Mouse (Mus musculus) limb, embryonic 15.5 days (tissue): ENCODE results near the gene Exoc3l. TPM values are rescaled to one million over a fixed set of nuclear protein-coding genes. Genes with fewer than 3 reads are reported as not detected.
A peak's percentile ranks its signal among the peaks of the same experiment; 100 is the strongest.
"Not testable (repeated sequence)": the region's sequence is repeated elsewhere in the genome, so short reads cannot be mapped to it uniquely, and the experiment has no call there.

Source experiments
- ATAC-seq: fragments of 200-750 bp; cut with Nextera tagmentation; 2 replicates; pipeline ENCODE4 v1.8.0; 2017; ENCODE audit warnings: low read depth, moderate TSS enrichment; ENCODE audit not compliant: insufficient number of reproducible peaks, low FRiP score, low TSS enrichment
- H3K27ac ChIP-seq: fragments of 300-500 bp; sonication (generic); 2 replicates; pipeline ENCODE4 v1.5.1; 2015; ENCODE audit warnings: moderate library complexity, mild to moderate bottlenecking, inconsistent platforms
- H3K27me3 ChIP-seq: fragments of 300-500 bp; sonication (generic); 2 replicates; pipeline ENCODE4 v1.6.1; 2015; ENCODE audit warnings: inconsistent platforms
- H3K36me3 ChIP-seq: fragments of 300-500 bp; sonication (generic); 2 replicates; pipeline ENCODE4 v1.6.1; 2015; ENCODE audit warnings: inconsistent platforms
- H3K4me1 ChIP-seq: fragments of 300-500 bp; sonication (generic); 2 replicates; pipeline ENCODE4 v1.6.1; 2015; ENCODE audit warnings: inconsistent platforms
- H3K4me2 ChIP-seq: fragments of 300-500 bp; sonication (generic); 2 replicates; pipeline ENCODE4 v1.6.1; 2015; ENCODE audit warnings: mild to moderate bottlenecking, inconsistent platforms
- H3K4me3 ChIP-seq: fragments of 300-500 bp; sonication (generic); 2 replicates; pipeline ENCODE4 v1.5.1; 2015; ENCODE audit warnings: mild to moderate bottlenecking, inconsistent platforms
- H3K9ac ChIP-seq: fragments of 300-500 bp; sonication (generic); 2 replicates; pipeline ENCODE4 v1.6.1; 2015; ENCODE audit warnings: inconsistent platforms
- H3K9me3 ChIP-seq: fragments of 300-500 bp; sonication (generic); 2 replicates; pipeline ENCODE4 v1.6.1; 2016; ENCODE audit warnings: inconsistent platforms
- WGBS: fragments of 180-500 bp; shearing (Covaris S2); methylation state at CpG from one replicate; pipeline ENCODE4 v1.1.7; 2015; 5-methylcytosine and 5-hydroxymethylcytosine counted together
- polyA plus RNA-seq: library from polyadenylated mRNA; unstranded; fragments of >200 nt; fragmentation: Nextera tagmentation; extraction: Ambion mirVana; gene quantifications from 2 replicates; pipeline ENCODE4 v1.2.1, GENCODE M21; 2015

The Exoc3l gene
- polyA plus RNA-seq, 1 experiment from 2014 or later = 9.0 TPM

DNA sequence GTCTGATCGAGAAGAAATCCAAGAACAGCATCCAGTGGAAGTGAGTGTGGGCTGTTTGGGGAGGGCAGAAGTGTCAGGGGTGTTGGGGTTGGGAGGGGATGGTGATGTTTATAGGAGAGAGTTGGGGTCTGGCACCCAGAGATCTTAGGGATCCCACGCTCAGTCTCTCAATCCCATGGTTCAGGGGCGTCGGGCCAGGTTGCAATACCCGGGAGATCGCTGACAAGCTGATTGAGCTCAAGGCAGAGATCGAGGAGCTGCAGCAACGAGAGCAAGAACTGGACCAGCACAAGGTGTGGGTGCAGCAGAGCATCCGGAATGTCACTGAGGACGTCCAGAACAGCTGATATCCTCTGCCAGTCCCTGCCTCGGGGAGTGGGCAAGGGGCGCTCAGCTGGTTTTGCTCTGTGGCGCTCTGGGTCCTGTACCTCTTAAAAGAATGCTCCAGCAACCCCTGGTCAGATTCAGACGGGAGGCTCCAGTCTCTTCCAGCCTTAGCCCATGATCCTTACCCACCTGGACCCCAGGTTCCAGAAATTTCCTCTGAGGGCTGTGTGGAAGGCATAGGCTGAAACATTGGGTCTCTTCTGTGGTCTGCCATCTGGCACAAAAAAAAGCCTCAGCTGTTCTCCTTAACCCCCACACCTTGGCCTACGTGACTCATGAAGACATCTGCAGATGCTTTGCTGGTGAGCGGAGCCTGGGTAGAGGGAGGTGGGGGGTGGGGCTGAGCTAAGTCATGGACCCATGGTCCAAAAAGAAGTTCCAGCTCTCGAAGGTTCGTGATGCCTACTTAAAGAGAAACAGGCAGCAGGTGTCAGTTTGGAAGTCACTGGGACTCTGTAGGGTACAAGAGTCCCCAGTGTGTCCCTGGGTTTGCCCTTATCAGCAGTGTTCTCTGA lies 2.7 kb upstream of the Exoc3l start:
- Histone ChIP-seq H3K27me3 (no peaks in the 10 kb centered on the region), H3K9me3 (no peaks in the 10 kb centered on the region), H3K4me3 (peak overlapping the region; percentile 96), H3K4me2 (peak overlapping the region; percentile 84), H3K4me1 (peaks cover 23% of the 10 kb centered on the region), H3K36me3 (peaks cover 37% of the 10 kb centered on the region), H3K9ac (peak overlapping the region; percentile 95), H3K27ac (0 out of 2 replicates have a peak overlapping the region, but pooled peaks have one; percentile 77)
- WGBS = 56% methylated on average over 18 of the region's 18 CpGs
- no peak for ATAC-seq

DNA sequence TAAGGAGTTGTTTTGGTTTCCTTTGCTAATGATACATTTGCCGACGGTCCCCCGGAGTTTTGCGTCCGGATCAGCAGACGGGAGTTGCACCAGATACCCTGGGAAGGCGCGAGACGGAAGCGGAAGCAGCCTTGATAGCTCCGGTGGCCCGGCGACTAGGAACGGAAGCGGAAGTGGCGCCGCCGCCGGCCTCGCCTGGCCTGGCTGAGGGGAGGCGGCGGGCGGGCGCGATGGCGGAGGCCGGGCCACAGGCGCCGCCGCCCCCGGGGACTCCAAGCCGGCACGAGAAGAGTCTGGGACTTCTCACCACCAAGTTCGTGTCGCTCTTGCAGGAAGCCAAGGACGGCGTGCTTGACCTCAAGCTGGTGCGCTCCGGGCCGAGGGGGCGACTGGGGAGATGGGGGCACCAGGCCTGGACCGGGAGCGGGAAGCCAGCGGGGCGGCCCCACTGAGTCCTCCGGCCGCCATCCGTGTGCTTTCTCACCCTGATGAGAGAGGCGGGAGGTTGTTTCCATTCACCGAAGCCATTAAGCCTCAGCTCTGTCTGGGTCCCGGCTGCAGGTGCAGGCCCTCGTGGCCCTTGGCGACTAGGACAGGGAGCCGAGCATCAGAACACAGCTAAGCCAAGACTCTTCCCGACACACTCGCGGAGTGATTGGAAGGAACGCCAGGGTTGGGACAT lies 1.8 kb upstream of the Exoc3l start, which contains the start of gene E2f4:
E2f4 (plus strand) TSS at position 153 of the 682 bp plus-strand sequence.
- H3K27me3 ChIP-seq = peaks cover 8% of the 10 kb centered on the region; the same call in 1 of the 2 replicates
- peak within 1 kb of the TSS; percentile 96 for H3K4me3 ChIP-seq
- peak within 1 kb of the TSS; percentile 84 for H3K4me2 ChIP-seq
- peak within 1 kb of the TSS; percentile 77 for H3K27ac ChIP-seq
- peak within 1 kb of the TSS; percentile 95 for H3K9ac ChIP-seq
- WGBS = under 1% methylated on average over 57 of the region's 58 CpGs
- no peaks in the 10 kb centered on the region for H3K9me3 ChIP-seq
- peak; percentile 71 for ATAC-seq
- H3K4me1 ChIP-seq = peaks cover 23% of the 10 kb centered on the region
- H3K36me3 ChIP-seq = peaks cover 29% of the 10 kb centered on the region

GRCm38 (mm10) chr8:105295256-105295655 lies 645 bp downstream of the Exoc3l start:
- H3K4me2 ChIP-seq = no peak overlapping the region
- no peak for ATAC-seq
- H3K27me3 ChIP-seq = peaks cover 14% of the 10 kb centered on the region
- no peak overlapping the region for H3K27ac ChIP-seq
- no peak overlapping the region for H3K4me3 ChIP-seq
- H3K36me3 ChIP-seq = peaks cover 8% of the 10 kb centered on the region
- peaks cover 29% of the 10 kb centered on the region for H3K4me1 ChIP-seq
- H3K9me3 ChIP-seq = no peaks in the 10 kb centered on the region
- H3K9ac ChIP-seq = no peak overlapping the region
- 65% methylated on average over 11 of the region's 11 CpGs for WGBS

GRCm38 (mm10) chr8:105294776-105295175 lies 1.1 kb downstream of the Exoc3l start:
- Histone ChIP-seq H3K9me3 (no peaks in the 10 kb centered on the region), H3K27ac (no peak overlapping the region), H3K36me3 (peaks cover 3% of the 10 kb centered on the region), H3K27me3 (peaks cover 19% of the 10 kb centered on the region), H3K4me1 (peaks cover 30% of the 10 kb centered on the region), H3K4me3 (no peak overlapping the region), H3K9ac (no peak overlapping the region), H3K4me2 (no peak overlapping the region)
- 72% methylated on average over 9 of the region's 9 CpGs for WGBS
- ATAC-seq = no peak

DNA sequence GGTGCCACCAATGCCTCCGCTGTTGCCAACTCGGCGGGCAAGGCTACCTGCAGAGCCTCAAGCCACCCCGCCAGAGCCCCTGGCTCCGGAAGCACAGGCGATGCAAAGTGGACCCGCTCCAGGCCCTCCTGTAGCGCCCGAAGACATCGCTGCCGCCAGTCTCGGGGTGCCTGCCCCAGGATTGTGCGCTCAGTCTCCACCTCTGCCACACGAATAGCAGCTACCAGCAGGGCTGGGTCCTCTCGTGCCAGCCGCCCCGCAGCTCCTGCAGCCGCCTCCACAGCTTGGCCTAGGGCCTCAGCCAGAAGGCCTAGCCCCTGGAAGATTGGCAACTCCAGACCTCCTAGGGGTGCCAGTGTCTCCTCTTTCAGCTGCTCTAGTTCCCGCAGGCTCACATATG lies 2.5 kb downstream of the Exoc3l start:
- no peaks in the 10 kb centered on the region for H3K9me3 ChIP-seq
- H3K36me3 ChIP-seq = no peaks in the 10 kb centered on the region
- H3K27me3 ChIP-seq = peaks cover 20% of the 10 kb centered on the region
- H3K4me2 ChIP-seq = no peak overlapping the region
- no peak overlapping the region for H3K27ac ChIP-seq
- no peak for ATAC-seq
- no peak overlapping the region for H3K9ac ChIP-seq
- no peak overlapping the region for H3K4me3 ChIP-seq
- peaks cover 36% of the 10 kb centered on the region for H3K4me1 ChIP-seq
- 68% methylated on average over 19 of the region's 19 CpGs for WGBS

- Histone ChIP-seq H3K9ac (no peak overlapping the region), H3K36me3 (no peaks in the 10 kb centered on the region), H3K27me3 (peaks cover 20% of the 10 kb centered on the region), H3K4me2 (no peak overlapping the region), H3K4me1 (peaks cover 39% of the 10 kb centered on the region), H3K9me3 (no peaks in the 10 kb centered on the region), H3K4me3 (no peak overlapping the region), H3K27ac (no peak overlapping the region)
- WGBS = 85% methylated on average over 7 of the region's 7 CpGs
- ATAC-seq = no peak
These were observed 3.4 kb downstream of the Exoc3l start for GRCm38 (mm10) chr8:105292471-105292870.

GRCm38 (mm10) chr8:105291802-105292201 lies 4.1 kb downstream of the Exoc3l start:
- H3K9ac ChIP-seq, ATAC-seq, H3K4me2 ChIP-seq, H3K9me3 ChIP-seq, H3K27ac ChIP-seq, H3K4me3 ChIP-seq, H3K36me3 ChIP-seq: not testable (repeated sequence)
- H3K27me3 ChIP-seq = peaks cover 20% of the 10 kb centered on the region
- H3K4me1 ChIP-seq = peaks cover 34% of the 10 kb centered on the region
- 61% methylated on average over 3 of the region's 3 CpGs for whole genome bisulfite sequencing

- Histone ChIP-seq H3K4me1 (peaks cover 32% of the 10 kb centered on the region), H3K27me3 (peaks cover 20% of the 10 kb centered on the region)
- not testable (repeated sequence) for H3K9ac ChIP-seq, ATAC-seq, H3K36me3 ChIP-seq, H3K4me2 ChIP-seq, H3K27ac ChIP-seq, H3K4me3 ChIP-seq, H3K9me3 ChIP-seq
- 82% methylated on average over 8 of the region's 8 CpGs for WGBS
These were observed 4.5 kb downstream of the Exoc3l start for GRCm38 (mm10) chr8:105291364-105291763.

DNA sequence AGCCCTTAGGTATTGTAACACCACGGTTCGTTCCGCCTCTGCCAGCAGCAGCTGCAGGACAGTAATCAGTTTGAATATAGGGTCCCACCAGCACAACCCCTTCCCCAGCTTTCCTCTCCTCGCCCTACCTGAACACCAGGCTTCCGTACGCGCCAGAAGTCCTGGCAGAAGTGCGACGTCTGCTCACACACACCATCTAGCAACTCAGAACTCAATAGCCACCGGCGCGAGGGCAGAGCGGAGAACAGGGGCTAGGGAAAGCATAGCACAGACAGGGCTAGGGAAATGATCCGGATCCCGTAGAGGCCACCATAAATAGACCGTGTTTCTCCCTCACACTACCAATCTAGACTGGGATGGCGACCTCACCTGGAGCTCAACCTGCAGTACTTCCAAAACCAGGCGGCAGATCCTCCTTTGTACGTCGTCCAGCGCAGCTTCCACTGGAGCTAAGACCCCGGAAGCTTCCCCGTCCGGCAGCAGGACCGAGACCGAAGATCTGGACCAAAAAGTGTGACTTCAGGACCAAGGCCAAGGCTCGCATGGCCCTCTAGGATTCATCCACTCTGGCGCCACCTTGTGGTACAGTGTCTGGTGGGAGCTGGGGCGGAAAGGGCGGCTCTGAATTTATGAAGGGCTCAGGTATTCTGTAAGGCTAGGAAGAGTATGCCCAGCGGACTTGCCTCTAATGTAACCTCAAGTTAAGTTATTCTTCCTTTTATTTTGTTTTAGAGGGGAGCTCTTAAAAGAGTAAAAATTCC lies 5.2 kb downstream of the Exoc3l start:
- Histone ChIP-seq H3K4me1 (peaks cover 32% of the 10 kb centered on the region), H3K27ac (no peak overlapping the region), H3K9me3 (no peaks in the 10 kb centered on the region), H3K27me3 (peaks cover 20% of the 10 kb centered on the region), H3K9ac (no peak overlapping the region), H3K36me3 (no peaks in the 10 kb centered on the region), H3K4me3 (peak overlapping the region; percentile 16; the same call in 1 of the 2 replicates), H3K4me2 (peak overlapping the region; percentile 79)
- ATAC-seq = no peak
- 7% methylated on average over 31 of the region's 31 CpGs for WGBS

DNA sequence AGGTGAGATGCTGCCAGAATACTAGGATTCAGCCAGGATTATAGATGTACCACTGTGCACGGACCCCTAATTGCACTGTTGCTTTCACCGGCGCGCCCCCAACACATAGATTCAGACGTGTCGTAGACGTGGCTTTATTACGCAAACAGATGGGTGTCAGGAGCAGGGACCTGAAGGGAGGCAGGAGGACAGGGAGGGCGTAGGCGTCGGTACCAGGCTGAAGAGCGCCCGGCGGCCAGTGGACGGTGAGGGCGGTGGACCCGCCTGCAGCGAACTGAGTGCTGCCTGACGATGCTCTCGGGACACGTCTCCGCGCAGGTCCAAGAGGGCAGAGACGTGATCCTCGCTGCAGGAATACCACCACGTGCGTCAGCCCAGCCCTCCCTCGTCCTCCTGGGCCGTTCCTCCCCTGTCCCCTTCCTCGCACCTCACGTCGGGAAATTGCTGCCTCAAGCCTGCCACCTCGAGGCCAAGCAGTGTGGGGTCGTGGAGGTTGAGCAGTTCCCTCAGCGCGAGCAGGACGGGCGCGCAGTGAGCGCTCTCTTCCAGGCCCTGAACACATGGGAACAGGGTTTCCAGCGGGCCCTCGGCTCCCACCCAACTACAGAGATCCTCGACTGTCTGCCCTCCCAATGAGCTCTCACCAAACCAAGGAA lies 6.0 kb downstream of the Exoc3l start, which contains the start of gene 4931428F04Rik:
4931428F04Rik (minus strand) TSS at position 60 of the 656 bp plus-strand sequence.
- Histone ChIP-seq H3K36me3 (0 out of 2 replicates have a peak, but pooled peaks cover 7% of the 10 kb centered on the region), H3K9me3 (no peaks in the 10 kb centered on the region), H3K9ac (peak within 1 kb of the TSS; percentile 26), H3K27me3 (peaks cover 20% of the 10 kb centered on the region), H3K4me3 (peak within 1 kb of the TSS; percentile 53), H3K4me1 (peaks cover 32% of the 10 kb centered on the region), H3K27ac (peak within 1 kb of the TSS; percentile 83), H3K4me2 (peak within 1 kb of the TSS; percentile 79)
- peak; percentile 4; the same call in 1 of the 2 replicates for ATAC-seq
- WGBS = under 1% methylated on average over 43 of the region's 43 CpGs
